Mouse (Mus musculus) splenic B cell, adult 2 months (primary cell): ENCODE data around the gene Hsd3b1.

Experiments used
- DNase-seq: peaks from one replicate; pipeline ENCODE4 v3.0.0-alpha.2; 2011; ENCODE audit warnings: low read depth, low spot score
- H3K27me3 ChIP-seq: 2 replicates; pipeline ENCODE4 v1.6.1; 2012; ENCODE audit warnings: mild to moderate bottlenecking, low read length, moderate library complexity, mixed read lengths; ENCODE audit not compliant: control insufficient read depth, poor library complexity, insufficient read depth, severe bottlenecking
- H3K36me3 ChIP-seq: 2 replicates; pipeline ENCODE4 v1.6.1; 2012; ENCODE audit warnings: mild to moderate bottlenecking, low read length, moderate library complexity, mixed read lengths; ENCODE audit not compliant: control insufficient read depth, poor library complexity, insufficient read depth, severe bottlenecking

The Hsd3b1 gene

GRCm38 (mm10) chr3:98859576-98859975 is at the start of gene Hsd3b1:
Hsd3b1 (minus strand) TSS chr3:98859794.
- no peaks in the 10 kb centered on the region for H3K27me3 ChIP-seq
- no peaks in the 10 kb centered on the region for H3K36me3 ChIP-seq
- no peak for DNase-seq

- DNase-seq: no peak
- Histone ChIP-seq H3K36me3 (no peaks in the 10 kb centered on the region), H3K27me3 (no peaks in the 10 kb centered on the region)
These were observed 38.0 kb upstream of the Hsd3b1 start for GRCm38 (mm10) chr3:98897606-98898005.

GRCm38 (mm10) chr3:98895071-98895601 is 35.5 kb upstream of the Hsd3b1 start:
- Histone ChIP-seq H3K36me3 (no peaks in the 10 kb centered on the region), H3K27me3 (no peaks in the 10 kb centered on the region)
- DNase-seq: no peak

GRCm38 (mm10) chr3:98893057-98893772 is 33.6 kb upstream of the Hsd3b1 start, which contains the start of gene Hao2:
Hao2 (minus strand) TSS chr3:98893239.
- Histone ChIP-seq H3K36me3 (no peaks in the 10 kb centered on the region), H3K27me3 (no peaks in the 10 kb centered on the region)
- DNase-seq: no peak

GRCm38 (mm10) chr3:98890430-98890829 is 30.8 kb upstream of the Hsd3b1 start:
- Histone ChIP-seq H3K27me3 (no peaks in the 10 kb centered on the region), H3K36me3 (no peaks in the 10 kb centered on the region)
- no peak for DNase-seq

- Histone ChIP-seq H3K27me3 (no peaks in the 10 kb centered on the region), H3K36me3 (no peaks in the 10 kb centered on the region)
- no peak for DNase-seq
These were observed 28.6 kb upstream of the Hsd3b1 start for GRCm38 (mm10) chr3:98888206-98888605.

GRCm38 (mm10) chr3:98880831-98881230 is 21.2 kb upstream of the Hsd3b1 start:
- no peaks in the 10 kb centered on the region for H3K27me3 ChIP-seq
- no peak for DNase-seq
- no peaks in the 10 kb centered on the region for H3K36me3 ChIP-seq

- Histone ChIP-seq H3K36me3 (no peaks in the 10 kb centered on the region), H3K27me3 (no peaks in the 10 kb centered on the region)
- no peak for DNase-seq
These were observed 20.6 kb upstream of the Hsd3b1 start for GRCm38 (mm10) chr3:98880216-98880615.

GRCm38 (mm10) chr3:98868219-98868618 is 8.6 kb upstream of the Hsd3b1 start:
- no peaks in the 10 kb centered on the region for H3K27me3 ChIP-seq
- no peaks in the 10 kb centered on the region for H3K36me3 ChIP-seq
- DNase-seq: no peak

GRCm38 (mm10) chr3:98862800-98863199 is 3.2 kb upstream of the Hsd3b1 start:
- DNase-seq: no peak
- Histone ChIP-seq H3K27me3 (no peaks in the 10 kb centered on the region), H3K36me3 (no peaks in the 10 kb centered on the region)

- Histone ChIP-seq H3K36me3 (no peaks in the 10 kb centered on the region), H3K27me3 (no peaks in the 10 kb centered on the region)
- no peak for DNase-seq
These were observed 1.5 kb downstream of the Hsd3b1 start for GRCm38 (mm10) chr3:98858051-98858450.

GRCm38 (mm10) chr3:98856892-98857291 is 2.7 kb downstream of the Hsd3b1 start:
- DNase-seq: no peak
- H3K36me3 ChIP-seq: no peaks in the 10 kb centered on the region
- H3K27me3 ChIP-seq: no peaks in the 10 kb centered on the region

GRCm38 (mm10) chr3:98855160-98855559 is 4.4 kb downstream of the Hsd3b1 start:
- no peaks in the 10 kb centered on the region for H3K27me3 ChIP-seq
- no peak for DNase-seq

GRCm38 (mm10) chr3:98853685-98854084 is 5.9 kb downstream of the Hsd3b1 start:
- Histone ChIP-seq H3K36me3 (no peaks in the 10 kb centered on the region), H3K27me3 (no peaks in the 10 kb centered on the region)
- DNase-seq: no peak

More at GRCm38 (mm10) chr3:98855160-98855559, 4.4 kb downstream of the Hsd3b1 start:
- H3K36me3 ChIP-seq: no peaks in the 10 kb centered on the region

- Histone ChIP-seq H3K27me3 (no peaks in the 10 kb centered on the region), H3K36me3 (no peaks in the 10 kb centered on the region)
- DNase-seq: no peak
These were observed 6.5 kb downstream of the Hsd3b1 start for GRCm38 (mm10) chr3:98853051-98853450.

- no peak for DNase-seq
- no peaks in the 10 kb centered on the region for H3K27me3 ChIP-seq
- no peaks in the 10 kb centered on the region for H3K36me3 ChIP-seq
These were observed 7.0 kb downstream of the Hsd3b1 start for GRCm38 (mm10) chr3:98852631-98853030.
